Mouse (Mus musculus): ENCODE results near the gene Phldb1. TPM values are rescaled to one million over a fixed set of nuclear protein-coding genes. Genes with fewer than 3 reads are reported as not detected.

Phldb1 gene
- polyA plus RNA-seq, 1 experiment, result 8.4 TPM

DNA sequence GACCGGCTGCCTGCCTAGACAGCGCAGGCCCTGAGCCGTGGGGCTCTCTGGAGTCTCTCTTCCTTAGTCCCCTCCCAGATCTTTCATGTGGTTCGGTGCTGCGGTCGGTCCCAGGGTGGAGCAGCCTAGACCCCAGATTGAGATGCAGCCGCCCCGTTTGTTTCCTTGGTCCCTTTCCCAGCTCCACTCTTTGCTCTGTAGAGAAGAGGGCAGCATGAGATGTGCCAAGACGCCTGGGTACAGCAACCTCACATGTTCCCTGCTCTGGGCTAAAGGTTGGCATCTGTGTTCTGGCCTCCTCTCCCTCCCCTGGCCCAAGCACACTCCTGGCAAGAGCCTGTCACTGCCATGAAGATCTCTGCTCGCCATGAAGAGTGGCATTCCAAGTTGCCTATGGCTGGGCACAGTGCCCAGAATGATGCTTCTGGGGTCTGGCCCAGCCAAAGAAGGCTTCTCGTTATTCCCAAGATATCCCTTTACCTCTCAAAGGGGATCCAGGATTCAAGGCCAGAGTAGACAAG lies 11.4 kb downstream of the Phldb1 start:
- H3K4me3 ChIP-seq (replicated peaks; ENCODE audit: control insufficient read depth, low read depth, low read length), result no peak overlapping the region
- TF ChIP-seq POLR2A (IDR thresholded peaks at IDR 0.05; ENCODE audit: borderline replicate concordance, control insufficient read depth, low read depth, low read length) (no peak), CTCF (IDR thresholded peaks at IDR 0.05; ENCODE audit: control insufficient read depth, insufficient read depth, low read length) (no peak)
- WGBS, result 78% methylated on average over 11 of the region's 11 CpGs
- peaks cover 1% of the 10 kb centered on the region; the same call in 1 of the 2 replicates for H3K4me1 ChIP-seq (ENCODE audit: control insufficient read depth, insufficient read depth, low read length)
- H3K27ac ChIP-seq (ENCODE audit: control insufficient read depth, insufficient read depth, low read depth, low read length, poor library complexity), result no peak overlapping the region

DNA sequence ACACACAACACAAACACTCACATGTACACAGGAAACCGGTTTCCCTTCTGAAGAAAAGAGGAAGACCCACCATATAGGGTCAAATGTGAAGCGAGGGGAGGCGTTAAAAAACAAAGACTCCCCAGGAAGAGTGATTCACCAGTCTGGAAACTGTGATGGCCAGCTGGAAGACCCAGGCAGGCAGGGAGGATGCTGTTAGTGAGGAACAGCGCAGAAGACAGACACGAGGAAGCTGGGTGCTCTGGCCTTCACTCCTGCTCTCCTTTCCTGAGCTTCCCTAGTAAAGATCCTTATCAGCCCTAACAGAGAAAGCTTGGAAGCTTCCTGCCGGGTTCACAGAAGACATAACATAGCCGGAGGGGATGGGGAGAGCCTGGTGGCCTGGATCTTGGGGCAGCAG lies 12.0 kb downstream of the Phldb1 start:
- Histone ChIP-seq H3K27ac (ENCODE audit: control insufficient read depth, insufficient read depth, low read depth, low read length, poor library complexity) (no peak overlapping the region), H3K4me3 (replicated peaks; ENCODE audit: control insufficient read depth, low read depth, low read length) (no peak overlapping the region), H3K4me1 (ENCODE audit: control insufficient read depth, insufficient read depth, low read length) (peaks cover 1% of the 10 kb centered on the region; the same call in 1 of the 2 replicates)
- 24% methylated on average over 7 of the region's 7 CpGs for WGBS
- no peak for TF ChIP-seq CTCF (IDR thresholded peaks at IDR 0.05; ENCODE audit: control insufficient read depth, insufficient read depth, low read length)
- TF ChIP-seq POLR2A (IDR thresholded peaks at IDR 0.05; ENCODE audit: borderline replicate concordance, control insufficient read depth, low read depth, low read length), result no peak

DNA sequence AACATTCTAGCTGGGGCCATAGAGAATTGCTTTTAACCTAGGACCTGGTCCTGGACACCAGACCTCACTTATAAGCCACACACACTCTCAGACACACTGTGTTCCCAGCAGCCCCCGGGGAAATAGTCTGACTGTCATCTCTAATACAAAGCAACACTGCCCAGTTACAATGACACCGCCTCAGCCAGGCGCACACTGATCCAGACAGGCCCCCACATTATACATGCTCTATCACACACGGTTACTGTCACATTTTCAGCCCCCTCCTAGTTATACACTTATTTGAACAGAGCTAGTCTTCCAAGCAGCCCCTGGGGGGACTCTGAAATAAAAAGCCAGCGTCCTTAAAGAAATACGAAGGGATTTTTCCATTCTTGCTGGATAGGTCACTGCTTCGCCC lies 12.4 kb downstream of the Phldb1 start:
- TF ChIP-seq POLR2A (IDR thresholded peaks at IDR 0.05; ENCODE audit: borderline replicate concordance, control insufficient read depth, low read depth, low read length) (no peak), CTCF (IDR thresholded peaks at IDR 0.05; ENCODE audit: control insufficient read depth, insufficient read depth, low read length) (no peak)
- WGBS, result 68% methylated on average over 7 of the region's 7 CpGs
- no peak overlapping the region for H3K4me3 ChIP-seq (replicated peaks; ENCODE audit: control insufficient read depth, low read depth, low read length)
- no peak overlapping the region for H3K27ac ChIP-seq (ENCODE audit: control insufficient read depth, insufficient read depth, low read depth, low read length, poor library complexity)
- H3K4me1 ChIP-seq (ENCODE audit: control insufficient read depth, insufficient read depth, low read length), result peaks cover 1% of the 10 kb centered on the region; the same call in 1 of the 2 replicates

DNA sequence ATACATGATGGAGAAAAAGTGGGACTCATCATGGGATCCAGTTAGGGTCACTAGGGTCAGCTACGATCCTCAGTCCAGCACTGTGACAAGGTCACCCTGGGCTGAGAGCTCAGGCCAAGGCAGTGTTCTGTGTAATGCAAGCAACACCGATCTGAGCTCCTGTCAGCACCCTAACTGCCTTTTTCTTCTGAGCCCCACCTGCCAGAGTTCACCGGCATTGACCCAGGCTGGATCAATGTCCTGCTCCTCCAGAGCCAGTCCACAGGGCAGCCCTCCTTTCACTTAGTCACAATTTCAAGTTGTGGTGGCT lies 13.2 kb downstream of the Phldb1 start:
- Histone ChIP-seq H3K27ac (ENCODE audit: control insufficient read depth, insufficient read depth, low read depth, low read length, poor library complexity) (no peak overlapping the region), H3K4me3 (replicated peaks; ENCODE audit: control insufficient read depth, low read depth, low read length) (no peak overlapping the region), H3K4me1 (ENCODE audit: control insufficient read depth, insufficient read depth, low read length) (peaks cover 1% of the 10 kb centered on the region; the same call in 1 of the 2 replicates)
- 84% methylated on average over 3 of the region's 3 CpGs for WGBS
- TF ChIP-seq POLR2A (IDR thresholded peaks at IDR 0.05; ENCODE audit: borderline replicate concordance, control insufficient read depth, low read depth, low read length), result no peak
- no peak for TF ChIP-seq CTCF (IDR thresholded peaks at IDR 0.05; ENCODE audit: control insufficient read depth, insufficient read depth, low read length)

DNA sequence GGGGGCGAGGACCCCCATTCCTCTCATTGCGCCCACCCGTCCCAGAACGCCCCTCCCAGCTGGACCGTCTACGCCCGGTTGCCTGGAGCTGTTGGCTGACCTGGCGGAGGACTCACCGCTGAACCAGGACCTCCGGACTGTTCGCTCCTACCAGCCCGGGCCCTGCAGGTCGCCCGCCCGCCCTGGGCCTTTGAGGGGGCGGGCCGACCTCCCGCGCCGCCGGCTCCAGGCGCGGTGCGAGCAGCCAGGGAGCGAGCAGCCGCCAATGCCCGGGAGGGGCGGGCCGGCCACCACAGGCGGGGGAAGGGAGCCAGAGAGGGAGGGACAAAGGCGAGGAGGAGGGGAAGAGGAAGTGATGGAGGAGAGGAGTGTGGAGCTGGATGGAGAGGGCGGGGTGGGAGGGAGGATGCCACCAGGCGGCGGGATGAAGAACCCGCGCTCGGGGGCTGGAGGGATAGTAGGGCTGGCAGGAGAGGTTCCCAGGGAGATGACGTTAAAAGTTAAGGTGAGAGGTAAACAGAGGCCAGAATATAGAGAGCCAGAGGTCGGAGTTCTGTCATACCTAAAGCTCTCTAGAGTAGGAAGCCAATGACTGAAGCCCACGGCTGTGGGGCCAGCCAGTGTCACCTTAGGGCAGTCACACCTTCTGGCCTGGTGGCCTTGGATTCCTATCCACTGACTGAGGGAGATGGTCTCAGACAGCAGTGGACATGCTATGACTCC lies 13.7 kb downstream of the Phldb1 start:
- Histone ChIP-seq H3K4me3 (replicated peaks; ENCODE audit: control insufficient read depth, low read depth, low read length) (peak overlapping the region; percentile 42), H3K27ac (ENCODE audit: control insufficient read depth, insufficient read depth, low read depth, low read length, poor library complexity) (peak overlapping the region; percentile 13; the same call in 1 of the 2 replicates), H3K4me1 (ENCODE audit: control insufficient read depth, insufficient read depth, low read length) (peaks cover 1% of the 10 kb centered on the region; the same call in 1 of the 2 replicates)
- under 1% methylated on average over 40 of the region's 40 CpGs for WGBS
- TF ChIP-seq CTCF (IDR thresholded peaks at IDR 0.05; ENCODE audit: control insufficient read depth, insufficient read depth, low read length), result no peak
- no peak for TF ChIP-seq POLR2A (IDR thresholded peaks at IDR 0.05; ENCODE audit: borderline replicate concordance, control insufficient read depth, low read depth, low read length)

DNA sequence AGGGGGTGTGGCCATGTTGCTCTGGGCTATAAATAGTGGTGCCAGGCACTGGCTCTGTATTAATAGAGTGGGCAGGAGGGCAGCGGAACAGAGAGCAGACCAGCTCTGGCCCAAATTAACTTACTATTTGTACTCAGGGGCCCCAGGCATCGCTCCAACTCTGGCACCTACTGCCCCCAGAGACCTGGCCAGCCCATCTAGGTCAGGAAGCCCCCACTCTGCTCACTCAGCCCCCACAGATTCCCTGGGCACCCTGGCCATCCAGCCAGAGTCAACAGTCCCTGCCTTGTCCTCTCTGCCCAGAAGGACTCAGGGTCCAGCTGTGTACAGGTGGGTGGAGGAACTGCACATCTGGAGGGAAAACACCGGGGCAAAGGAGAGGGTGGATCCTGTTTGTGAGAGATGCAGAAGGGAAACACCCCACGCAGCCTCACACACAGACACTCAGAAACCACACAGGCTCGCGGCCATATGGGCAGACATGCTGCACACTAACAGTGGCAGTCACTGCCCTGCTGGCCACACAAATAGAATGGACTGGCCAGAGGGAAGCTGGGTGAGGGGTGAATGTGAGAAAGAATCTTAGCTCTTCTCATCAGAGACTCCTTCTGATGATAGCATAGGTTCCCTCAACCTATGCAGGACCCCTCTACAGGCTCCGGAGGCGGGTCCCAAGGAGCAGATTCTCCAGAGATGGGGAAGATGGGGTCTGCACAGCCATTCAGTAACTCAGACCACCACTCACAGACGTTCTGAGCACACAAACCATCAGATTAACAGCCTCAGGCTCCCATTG lies 14.4 kb downstream of the Phldb1 start:
- WGBS, result 17% methylated on average over 9 of the region's 9 CpGs
- H3K4me1 ChIP-seq (ENCODE audit: control insufficient read depth, insufficient read depth, low read length), result peaks cover 1% of the 10 kb centered on the region; the same call in 1 of the 2 replicates
- TF ChIP-seq CTCF (IDR thresholded peaks at IDR 0.05; ENCODE audit: control insufficient read depth, insufficient read depth, low read length) (no peak), POLR2A (IDR thresholded peaks at IDR 0.05; ENCODE audit: borderline replicate concordance, control insufficient read depth, low read depth, low read length) (no peak)
- H3K4me3 ChIP-seq (replicated peaks; ENCODE audit: control insufficient read depth, low read depth, low read length), result peak overlapping the region; percentile 42
- peak overlapping the region; percentile 13; the same call in 1 of the 2 replicates for H3K27ac ChIP-seq (ENCODE audit: control insufficient read depth, insufficient read depth, low read depth, low read length, poor library complexity)

DNA sequence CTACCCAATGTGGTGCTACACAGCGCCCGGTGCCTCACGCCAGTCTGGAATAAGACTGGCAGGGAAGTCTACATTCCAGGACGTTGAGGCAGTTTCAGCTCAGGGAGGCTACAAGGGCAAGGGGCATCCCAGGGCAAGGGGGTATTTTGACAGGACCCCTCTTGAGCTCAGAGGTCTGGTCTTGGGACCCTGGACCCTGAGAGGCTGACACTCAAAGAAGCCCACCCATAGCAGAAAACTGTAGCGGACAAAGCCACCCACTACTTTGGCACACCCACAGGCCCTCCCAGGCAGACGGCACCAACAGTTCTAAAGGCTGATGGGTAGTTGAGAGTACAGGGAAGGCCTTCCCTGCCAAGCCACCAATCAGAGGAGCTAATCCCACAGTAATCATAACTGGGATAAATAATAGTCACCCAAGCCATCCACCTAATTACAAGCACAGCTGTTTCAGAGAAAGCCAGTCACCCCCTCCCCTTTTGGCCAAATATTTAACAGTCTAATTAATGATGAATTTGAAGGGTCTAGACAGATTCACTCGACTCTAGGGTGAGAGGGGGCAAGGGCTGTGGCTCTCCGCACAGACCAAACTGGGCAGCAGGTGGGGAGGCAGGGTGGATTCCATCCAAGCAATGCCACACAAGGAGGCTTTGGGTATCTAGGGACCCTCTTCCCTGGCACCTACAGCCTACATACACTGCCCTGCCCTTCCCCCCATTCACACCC lies 15.2 kb downstream of the Phldb1 start:
- WGBS, result 83% methylated on average over 8 of the region's 8 CpGs
- TF ChIP-seq POLR2A (IDR thresholded peaks at IDR 0.05; ENCODE audit: borderline replicate concordance, control insufficient read depth, low read depth, low read length), result no peak
- TF ChIP-seq CTCF (IDR thresholded peaks at IDR 0.05; ENCODE audit: control insufficient read depth, insufficient read depth, low read length), result no peak
- H3K4me3 ChIP-seq (replicated peaks; ENCODE audit: control insufficient read depth, low read depth, low read length), result no peak overlapping the region
- H3K27ac ChIP-seq (ENCODE audit: control insufficient read depth, insufficient read depth, low read depth, low read length, poor library complexity), result no peak overlapping the region
- H3K4me1 ChIP-seq (ENCODE audit: control insufficient read depth, insufficient read depth, low read length), result peaks cover 1% of the 10 kb centered on the region; the same call in 1 of the 2 replicates

Data from bone marrow, adult 2 months (tissue).